Mouse (Mus musculus): ENCODE data around the gene Dock2. TPM values are rescaled to one million over a fixed set of nuclear protein-coding genes. Genes with fewer than 3 reads are reported as not detected.
A peak's percentile ranks its signal among the peaks of the same experiment; 100 is the strongest.

The Dock2 gene
- polyA plus RNA-seq, 1 experiment from 2014 or later: 1.5 TPM

- Histone ChIP-seq H3K36me3 (ENCODE audit: insufficient read depth) (no peaks in the 10 kb centered on the region), H3K27ac (ENCODE audit: low read depth) (no peak overlapping the region), H3K27me3 (ENCODE audit: insufficient read depth, low read length) (no peaks in the 10 kb centered on the region), H3K9me3 (ENCODE audit: low read depth, low read length) (no peaks in the 10 kb centered on the region), H3K4me3 (ENCODE audit: low read depth, low read length) (no peak overlapping the region), H3K4me2 (no peak overlapping the region), H3K9ac (no peak overlapping the region), H3K4me1 (ENCODE audit: insufficient read depth) (no peaks in the 10 kb centered on the region)
- ATAC-seq (ENCODE audit: insufficient read depth) (peak; percentile 44; the same call in 1 of the 2 replicates), DNase-seq (peak; percentile 59)
- WGBS: 52% methylated on average over 14 of the region's 14 CpGs
- TF ChIP-seq CTCF (IDR thresholded peaks at IDR 0.05; ENCODE audit: low read depth): no peak
These were observed 507.2 kb downstream of the Dock2 start for GRCm38 (mm10) chr11:34276363-34277046.

- no peak for DNase-seq
- no peak for ATAC-seq (ENCODE audit: insufficient read depth)
- Histone ChIP-seq H3K4me2 (no peak overlapping the region), H3K9ac (no peak overlapping the region), H3K27ac (ENCODE audit: low read depth) (no peak overlapping the region), H3K4me3 (ENCODE audit: low read depth, low read length) (no peak overlapping the region), H3K27me3 (ENCODE audit: insufficient read depth, low read length) (no peaks in the 10 kb centered on the region), H3K36me3 (ENCODE audit: insufficient read depth) (no peaks in the 10 kb centered on the region), H3K9me3 (ENCODE audit: low read depth, low read length) (no peaks in the 10 kb centered on the region), H3K4me1 (ENCODE audit: insufficient read depth) (no peaks in the 10 kb centered on the region)
- TF ChIP-seq CTCF (IDR thresholded peaks at IDR 0.05; ENCODE audit: low read depth): peak; percentile 43
- WGBS: 43% methylated on average over 2 of the region's 2 CpGs
These were observed 507.8 kb downstream of the Dock2 start for GRCm38 (mm10) chr11:34275941-34276340.

- Histone ChIP-seq H3K9me3 (ENCODE audit: low read depth, low read length) (no peaks in the 10 kb centered on the region), H3K36me3 (ENCODE audit: insufficient read depth) (no peaks in the 10 kb centered on the region), H3K4me2 (no peak overlapping the region), H3K4me3 (ENCODE audit: low read depth, low read length) (no peak overlapping the region), H3K27me3 (ENCODE audit: insufficient read depth, low read length) (no peaks in the 10 kb centered on the region), H3K9ac (no peak overlapping the region), H3K4me1 (ENCODE audit: insufficient read depth) (no peaks in the 10 kb centered on the region), H3K27ac (ENCODE audit: low read depth) (no peak overlapping the region)
- ATAC-seq (ENCODE audit: insufficient read depth) (no peak), DNase-seq (no peak)
- TF ChIP-seq CTCF (IDR thresholded peaks at IDR 0.05; ENCODE audit: low read depth): no peak
- WGBS: 76% methylated on average over 10 of the region's 10 CpGs
These were observed 511.7 kb downstream of the Dock2 start for GRCm38 (mm10) chr11:34272016-34272415.

GRCm38 (mm10) chr11:34264099-34264498 lies 519.6 kb downstream of the Dock2 start:
- Histone ChIP-seq H3K36me3 (ENCODE audit: insufficient read depth) (no peaks in the 10 kb centered on the region), H3K27ac (ENCODE audit: low read depth) (no peak overlapping the region), H3K4me1 (ENCODE audit: insufficient read depth) (no peaks in the 10 kb centered on the region), H3K9me3 (ENCODE audit: low read depth, low read length) (no peaks in the 10 kb centered on the region), H3K9ac (no peak overlapping the region), H3K27me3 (ENCODE audit: insufficient read depth, low read length) (no peaks in the 10 kb centered on the region), H3K4me2 (no peak overlapping the region), H3K4me3 (ENCODE audit: low read depth, low read length) (no peak overlapping the region)
- no peak for TF ChIP-seq CTCF (IDR thresholded peaks at IDR 0.05; ENCODE audit: low read depth)
- ATAC-seq (ENCODE audit: insufficient read depth) (no peak), DNase-seq (no peak)
- WGBS: 89% methylated on average over 1 of the region's 1 CpGs

- no peaks in the 10 kb centered on the region for H3K27me3 ChIP-seq (ENCODE audit: insufficient read depth, low read length)
- WGBS: 78% methylated on average over 12 of the region's 12 CpGs
- H3K36me3 ChIP-seq (ENCODE audit: insufficient read depth): no peaks in the 10 kb centered on the region
- DNase-seq: no peak
- no peaks in the 10 kb centered on the region for H3K4me1 ChIP-seq (ENCODE audit: insufficient read depth)
- no peak for TF ChIP-seq CTCF (IDR thresholded peaks at IDR 0.05; ENCODE audit: low read depth)
- no peak overlapping the region for H3K4me2 ChIP-seq
- ATAC-seq (ENCODE audit: insufficient read depth): no peak
- H3K27ac ChIP-seq (ENCODE audit: low read depth): no peak overlapping the region
- H3K4me3 ChIP-seq (ENCODE audit: low read depth, low read length): no peak overlapping the region
- no peak overlapping the region for H3K9ac ChIP-seq
- H3K9me3 ChIP-seq (ENCODE audit: low read depth, low read length): no peaks in the 10 kb centered on the region
These were observed 524.7 kb downstream of the Dock2 start for GRCm38 (mm10) chr11:34258849-34259469.

- no peak for ATAC-seq (ENCODE audit: insufficient read depth)
- no peak overlapping the region for H3K4me2 ChIP-seq
These were observed 526.0 kb downstream of the Dock2 start for GRCm38 (mm10) chr11:34257548-34258189.

GRCm38 (mm10) chr11:34242979-34243378 lies 540.7 kb downstream of the Dock2 start:
- no peak overlapping the region for H3K9ac ChIP-seq
- no peaks in the 10 kb centered on the region for H3K27me3 ChIP-seq (ENCODE audit: insufficient read depth, low read length)
- H3K36me3 ChIP-seq (ENCODE audit: insufficient read depth): no peaks in the 10 kb centered on the region
- no peak overlapping the region for H3K4me2 ChIP-seq
- H3K27ac ChIP-seq (ENCODE audit: low read depth): no peak overlapping the region
- TF ChIP-seq CTCF (IDR thresholded peaks at IDR 0.05; ENCODE audit: low read depth): 0 out of 2 replicates have a peak, but pooled peaks have one; percentile 7
- peak; percentile 85; the same call in 1 of the 2 replicates for ATAC-seq (ENCODE audit: insufficient read depth)
- no peaks in the 10 kb centered on the region for H3K9me3 ChIP-seq (ENCODE audit: low read depth, low read length)
- no peaks in the 10 kb centered on the region for H3K4me1 ChIP-seq (ENCODE audit: insufficient read depth)
- DNase-seq: peak; percentile 71
- H3K4me3 ChIP-seq (ENCODE audit: low read depth, low read length): no peak overlapping the region
- WGBS: 22% methylated on average over 6 of the region's 6 CpGs

More at GRCm38 (mm10) chr11:34257548-34258189, 526.0 kb downstream of the Dock2 start:
- Histone ChIP-seq H3K36me3 (ENCODE audit: insufficient read depth) (no peaks in the 10 kb centered on the region), H3K9ac (no peak overlapping the region), H3K27ac (ENCODE audit: low read depth) (no peak overlapping the region), H3K9me3 (ENCODE audit: low read depth, low read length) (no peaks in the 10 kb centered on the region), H3K27me3 (ENCODE audit: insufficient read depth, low read length) (no peaks in the 10 kb centered on the region), H3K4me3 (ENCODE audit: low read depth, low read length) (no peak overlapping the region), H3K4me1 (ENCODE audit: insufficient read depth) (no peaks in the 10 kb centered on the region)
- DNase-seq: no peak
- WGBS: 84% methylated on average over 11 of the region's 11 CpGs
- no peak for TF ChIP-seq CTCF (IDR thresholded peaks at IDR 0.05; ENCODE audit: low read depth)
